Mouse (Mus musculus) heart, adult 2 months (tissue): ENCODE data around the gene Avp.

Experiments
- CTCF ChIP-seq: fragments of 200-600 bp; IDR thresholded peaks from 2 replicates; pipeline ENCODE4 v1.8.1; 2022; ENCODE audit warnings: antibody characterized with exemption, mild to moderate bottlenecking, moderate library complexity
- POLR2A ChIP-seq: fragments of 200-500 bp; IDR thresholded peaks from 2 replicates; pipeline ENCODE4 v1.6.1; 2011; ENCODE audit warnings: mild to moderate bottlenecking, low read depth, low read length, control low read depth; ENCODE audit not compliant: insufficient read depth

DNA sequence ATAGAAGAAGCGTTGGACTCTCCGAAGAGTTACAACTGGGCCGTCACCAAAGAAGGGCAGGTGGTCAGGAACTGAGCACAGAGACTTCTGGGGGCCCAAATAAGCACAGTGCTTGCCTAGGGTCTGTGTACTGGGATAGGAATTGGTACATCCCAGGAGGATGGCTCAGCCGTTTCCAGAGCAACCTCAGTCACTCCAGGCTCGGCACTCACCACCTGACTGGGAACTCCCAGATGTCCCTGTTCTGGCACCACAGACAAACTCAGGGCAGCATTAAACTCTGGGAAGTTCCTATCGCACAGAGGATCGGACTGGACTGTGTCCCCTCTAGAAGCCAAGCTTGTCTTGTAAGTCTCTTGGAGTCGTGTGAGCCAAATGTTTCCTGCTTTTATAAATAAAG is 17.4 kb downstream of the Avp start:
- TF ChIP-seq POLR2A (no peak), CTCF (no peak)
